Mouse (Mus musculus) liver, embryonic 11.5 days (tissue): Measurements from ENCODE around the gene Znrd1as. TPM values are rescaled to one million over a fixed set of nuclear protein-coding genes. Genes with fewer than 3 reads are reported as not detected.

Source experiments
- ATAC-seq: fragments of 200-750 bp; cut with Nextera tagmentation; replicated peaks from 2 replicates; pipeline ENCODE4 v1.8.0; 2017; ENCODE audit warnings: moderate number of reproducible peaks, mild to moderate bottlenecking, moderate TSS enrichment, moderate library complexity; ENCODE audit not compliant: low FRiP score
- DNase-seq: peaks from one replicate; pipeline ENCODE4 v3.0.0-alpha.2; 2017; ENCODE audit warnings: low spot score
- H3K27ac ChIP-seq: fragments of 300-500 bp; sonication (generic); 2 replicates; pipeline ENCODE4 v1.5.1; 2014; ENCODE audit warnings: mild to moderate bottlenecking, low read depth, low read length, control low read depth
- H3K27me3 ChIP-seq: fragments of 300-500 bp; sonication (generic); replicated peaks from 2 replicates; pipeline ENCODE4 v1.6.1; 2014; ENCODE audit warnings: low read length, mixed read lengths; ENCODE audit not compliant: control insufficient read depth, insufficient read depth
- H3K36me3 ChIP-seq: fragments of 300-500 bp; sonication (generic); 2 replicates; pipeline ENCODE4 v1.6.1; 2014; ENCODE audit warnings: mild to moderate bottlenecking, low read length, moderate library complexity, mixed read lengths; ENCODE audit not compliant: control insufficient read depth, insufficient read depth
- H3K4me1 ChIP-seq: fragments of 300-500 bp; sonication (generic); replicated peaks from 2 replicates; pipeline ENCODE4 v1.6.1; 2014; ENCODE audit warnings: low read length, mixed read lengths; ENCODE audit not compliant: control insufficient read depth, insufficient read depth
- H3K4me2 ChIP-seq: fragments of 300-500 bp; sonication (generic); 2 replicates; pipeline ENCODE4 v1.6.1; 2014; ENCODE audit warnings: mild to moderate bottlenecking, control low read depth, moderate library complexity
- H3K4me3 ChIP-seq: fragments of 300-500 bp; sonication (generic); 2 replicates; pipeline ENCODE4 v1.5.1; 2014; ENCODE audit warnings: low read depth, low read length, control low read depth
- H3K9ac ChIP-seq: fragments of 300-500 bp; sonication (generic); 2 replicates; pipeline ENCODE4 v1.6.1; 2014; ENCODE audit warnings: low read depth, low read length, control low read depth
- H3K9me3 ChIP-seq: fragments of 300-500 bp; sonication (generic); 2 replicates; pipeline ENCODE4 v1.6.1; 2016; ENCODE audit warnings: low read length, inconsistent platforms, mixed read lengths; ENCODE audit not compliant: control insufficient read depth
- WGBS: fragments of 180-500 bp; shearing (Covaris S2); extraction: QIAGEN DNeasy Blood & Tissue Kit; methylation state at CpG from one replicate; pipeline ENCODE4 v1.1.7; 2014; 5-methylcytosine and 5-hydroxymethylcytosine counted together
- polyA plus RNA-seq: library from polyadenylated mRNA; unstranded; fragments of >200 nt; fragmentation: Nextera tagmentation; extraction: Ambion mirVana; gene quantifications from 2 replicates; pipeline ENCODE4 v1.2.1, GENCODE M21; 2014

Gene Znrd1as
- polyA plus RNA-seq, 1 experiment from 2014 or later = 6.6 TPM

DNA sequence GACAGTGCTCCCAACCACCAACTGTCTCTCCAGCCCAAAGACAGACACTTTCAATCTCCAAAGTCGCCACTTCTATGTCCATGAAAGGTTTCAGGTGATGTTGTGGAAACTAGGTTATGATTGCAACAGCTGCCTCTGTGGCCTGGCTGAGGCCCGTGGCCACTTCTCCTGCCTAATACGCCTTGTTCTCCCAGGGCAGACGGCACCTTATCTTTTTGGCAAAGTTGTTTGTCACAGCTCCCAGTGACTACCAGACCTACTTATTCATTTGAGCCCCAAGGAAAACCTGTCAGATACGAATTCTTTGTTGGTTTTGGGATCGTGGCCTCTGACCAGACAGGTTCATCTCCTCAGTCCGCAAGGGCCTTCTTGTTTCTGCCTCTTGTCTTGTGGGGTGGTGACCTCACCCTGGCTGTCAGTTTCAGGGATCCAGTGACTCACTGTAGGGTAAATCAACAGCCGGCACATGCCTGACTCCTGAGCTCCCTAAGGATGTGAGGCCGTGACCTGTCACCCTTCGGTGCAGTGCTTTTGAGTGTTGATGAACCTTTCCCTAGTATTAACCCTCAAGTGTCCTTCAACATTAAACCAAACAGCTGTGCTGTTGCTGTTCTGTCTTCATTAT, 30.8 kb upstream of the Znrd1as start:
- no peak overlapping the region for H3K27ac ChIP-seq
- no peak overlapping the region for H3K4me2 ChIP-seq
- ATAC-seq = no peak
- H3K27me3 ChIP-seq = no peaks in the 10 kb centered on the region
- 49% methylated on average over 10 of the region's 10 CpGs for WGBS
- H3K36me3 ChIP-seq = no peaks in the 10 kb centered on the region
- no peaks in the 10 kb centered on the region for H3K9me3 ChIP-seq
- DNase-seq = no peak
- no peak overlapping the region for H3K9ac ChIP-seq
- H3K4me3 ChIP-seq = no peak overlapping the region
- H3K4me1 ChIP-seq = no peaks in the 10 kb centered on the region

DNA sequence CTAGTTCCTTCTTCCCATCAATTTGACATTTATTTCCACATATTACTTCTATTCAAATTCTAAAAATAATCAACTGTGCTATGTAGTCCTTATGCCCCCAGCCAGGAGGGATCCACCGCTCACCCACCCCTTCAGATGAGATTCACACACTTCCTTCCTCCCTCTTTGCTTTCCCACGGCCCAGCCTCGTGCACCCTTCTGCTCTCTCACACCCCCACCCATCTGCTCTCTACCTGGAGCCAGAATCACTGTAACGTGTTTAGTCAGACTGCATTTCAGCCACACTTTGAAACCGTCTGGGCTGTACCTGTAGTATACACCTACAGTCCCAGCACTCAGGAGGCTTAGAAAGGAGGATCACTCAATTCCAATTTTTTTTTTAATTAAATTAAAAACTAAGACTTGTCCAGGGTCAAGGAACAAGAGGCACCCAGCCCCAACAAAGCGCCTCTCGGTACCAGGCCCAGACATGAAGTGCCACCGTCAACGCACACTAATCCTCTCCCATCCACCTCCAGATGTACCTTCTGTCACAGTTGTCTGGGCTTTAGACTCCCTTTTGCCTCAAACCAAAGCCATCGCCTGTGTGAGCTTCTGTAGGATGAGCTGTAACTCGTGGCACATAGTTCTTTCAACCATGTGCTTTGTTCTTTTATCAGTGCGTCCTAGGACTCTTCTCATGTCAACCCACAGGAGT, 29.0 kb upstream of the Znrd1as start:
- H3K36me3 ChIP-seq = no peaks in the 10 kb centered on the region
- no peak overlapping the region for H3K9ac ChIP-seq
- no peaks in the 10 kb centered on the region for H3K4me1 ChIP-seq
- no peaks in the 10 kb centered on the region for H3K9me3 ChIP-seq
- no peaks in the 10 kb centered on the region for H3K27me3 ChIP-seq
- ATAC-seq (no peak), DNase-seq (no peak)
- WGBS = 73% methylated on average over 12 of the region's 12 CpGs
- H3K4me2 ChIP-seq = no peak overlapping the region
- H3K27ac ChIP-seq = no peak overlapping the region
- no peak overlapping the region for H3K4me3 ChIP-seq

DNA sequence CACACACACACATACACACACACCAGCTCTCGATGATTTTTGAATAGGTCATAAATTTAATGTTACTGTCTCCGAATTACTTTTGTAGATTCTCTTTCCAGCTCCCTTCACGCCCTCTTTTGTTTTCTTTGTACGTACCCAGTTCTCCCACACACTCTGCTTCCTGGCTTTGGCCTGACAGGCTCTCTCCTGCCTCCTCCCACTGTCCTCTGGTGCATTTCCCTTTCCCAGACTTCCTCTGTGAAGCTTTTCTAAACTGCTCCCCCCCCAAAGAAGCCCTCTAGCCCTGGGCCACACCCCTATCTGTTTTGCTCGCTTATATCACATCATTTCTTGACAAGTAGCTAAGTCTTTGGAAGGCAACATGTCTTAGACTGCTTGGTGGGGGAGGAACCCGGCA, 28.2 kb upstream of the Znrd1as start:
- WGBS = 65% methylated on average over 6 of the region's 6 CpGs
- Histone ChIP-seq H3K4me2 (no peak overlapping the region), H3K36me3 (no peaks in the 10 kb centered on the region), H3K27ac (no peak overlapping the region), H3K9me3 (no peaks in the 10 kb centered on the region), H3K27me3 (no peaks in the 10 kb centered on the region), H3K4me1 (no peaks in the 10 kb centered on the region), H3K9ac (no peak overlapping the region), H3K4me3 (no peak overlapping the region)
- ATAC-seq (no peak), DNase-seq (no peak)

DNA sequence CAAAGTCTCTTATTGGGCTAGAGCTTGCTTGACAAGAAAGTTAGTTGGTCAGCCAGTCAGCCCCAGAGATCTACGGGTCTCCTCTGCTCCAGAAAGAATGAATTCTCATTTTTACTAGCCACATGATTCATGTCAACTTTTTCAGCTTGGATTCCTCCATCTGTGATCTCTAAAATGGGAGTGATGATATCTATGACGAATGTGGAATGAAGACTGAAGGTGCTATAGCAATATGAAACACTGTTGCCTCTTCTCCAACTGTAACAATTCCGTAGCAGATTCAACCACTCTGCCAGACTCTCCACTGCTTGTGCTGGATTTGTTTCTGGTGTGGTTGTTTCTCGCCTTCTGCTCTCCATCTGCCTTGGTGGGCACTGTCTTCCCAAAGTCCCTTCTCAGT, 27.3 kb upstream of the Znrd1as start:
- no peak overlapping the region for H3K4me2 ChIP-seq
- 76% methylated on average over 4 of the region's 4 CpGs for WGBS
- no peaks in the 10 kb centered on the region for H3K9me3 ChIP-seq
- no peaks in the 10 kb centered on the region for H3K4me1 ChIP-seq
- H3K27me3 ChIP-seq = no peaks in the 10 kb centered on the region
- H3K9ac ChIP-seq = no peak overlapping the region
- H3K4me3 ChIP-seq = no peak overlapping the region
- ATAC-seq (no peak), DNase-seq (no peak)
- no peaks in the 10 kb centered on the region for H3K36me3 ChIP-seq
- H3K27ac ChIP-seq = no peak overlapping the region

DNA sequence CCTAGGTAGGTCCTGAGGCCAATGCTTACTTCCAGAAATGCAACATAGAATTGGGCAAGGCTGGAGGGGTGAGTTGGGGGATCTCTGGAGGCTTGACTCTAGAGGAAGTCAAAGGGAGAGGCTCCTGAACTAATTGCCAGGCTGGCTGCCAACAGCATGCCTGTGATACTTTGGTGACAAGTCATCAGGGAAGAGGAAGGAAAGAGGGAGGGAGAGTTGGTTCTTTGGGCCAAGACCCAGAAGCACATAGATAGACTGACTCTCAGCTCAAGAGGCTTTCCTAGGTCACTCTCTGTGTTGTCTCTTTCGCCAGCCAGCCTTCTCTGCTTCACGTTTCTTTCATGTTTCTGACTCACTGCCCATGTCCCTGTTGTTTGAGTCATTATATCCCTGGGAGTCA, 26.6 kb upstream of the Znrd1as start:
- Histone ChIP-seq H3K4me1 (no peaks in the 10 kb centered on the region), H3K27ac (no peak overlapping the region), H3K27me3 (no peaks in the 10 kb centered on the region), H3K4me3 (no peak overlapping the region), H3K9me3 (no peaks in the 10 kb centered on the region), H3K4me2 (no peak overlapping the region), H3K9ac (no peak overlapping the region), H3K36me3 (no peaks in the 10 kb centered on the region)
- 63% methylated on average over 2 of the region's 2 CpGs for WGBS
- ATAC-seq = no peak
- DNase-seq = no peak

DNA sequence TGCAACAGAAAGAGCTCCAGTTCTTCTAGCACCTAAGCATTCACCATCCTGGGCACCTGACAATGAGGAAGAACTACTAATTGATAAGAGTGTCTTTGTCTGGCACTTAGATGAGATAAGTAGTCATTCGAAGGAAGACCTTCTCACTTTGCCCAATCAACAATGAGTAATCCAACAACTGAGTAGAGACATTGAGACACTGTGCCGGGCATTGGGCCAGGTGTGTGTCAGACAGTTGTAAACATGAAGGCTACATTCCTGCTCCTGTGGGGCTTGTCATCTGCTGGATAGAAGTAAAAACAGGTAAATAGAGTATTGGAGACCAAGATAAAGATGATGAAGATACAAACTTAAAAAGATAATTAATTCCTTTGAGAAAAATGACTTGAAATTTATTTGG, 20.3 kb upstream of the Znrd1as start:
- Histone ChIP-seq H3K36me3 (no peaks in the 10 kb centered on the region), H3K9ac (no peak overlapping the region), H3K27me3 (peaks cover 32% of the 10 kb centered on the region), H3K27ac (no peak overlapping the region), H3K4me1 (0 out of 2 replicates have a peak, but pooled peaks cover 3% of the 10 kb centered on the region), H3K4me2 (no peak overlapping the region), H3K9me3 (no peaks in the 10 kb centered on the region), H3K4me3 (no peak overlapping the region)
- ATAC-seq (no peak), DNase-seq (no peak)
- 62% methylated on average over 2 of the region's 2 CpGs for WGBS

DNA sequence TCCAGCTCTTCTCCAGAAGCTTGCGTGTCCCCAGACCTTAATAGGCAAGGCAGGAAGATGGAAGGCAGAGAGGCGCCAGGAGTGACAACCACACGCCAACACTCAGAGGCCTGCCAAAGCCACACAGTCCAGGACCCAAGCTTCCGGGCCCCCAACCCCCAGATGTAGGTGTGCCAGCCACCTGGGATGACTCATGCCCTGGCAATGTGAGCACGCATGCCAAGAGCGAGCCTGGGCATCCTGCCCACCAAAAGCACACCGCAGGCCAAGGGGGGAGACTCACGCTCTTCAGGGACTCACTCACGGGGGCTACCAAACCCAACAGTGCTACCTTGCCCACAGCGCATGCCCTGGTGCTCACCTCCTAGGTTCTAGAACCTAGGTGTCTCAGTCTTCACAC, 16.0 kb upstream of the Znrd1as start:
- Histone ChIP-seq H3K36me3 (no peaks in the 10 kb centered on the region), H3K4me2 (peak overlapping the region; percentile 65), H3K4me1 (0 out of 2 replicates have a peak, but pooled peaks cover 4% of the 10 kb centered on the region), H3K4me3 (peak overlapping the region; percentile 35), H3K9me3 (no peaks in the 10 kb centered on the region), H3K27me3 (peaks cover 75% of the 10 kb centered on the region), H3K9ac (no peak overlapping the region), H3K27ac (no peak overlapping the region)
- DNase-seq (no peak), ATAC-seq (no peak)
- 46% methylated on average over 10 of the region's 10 CpGs for WGBS

DNA sequence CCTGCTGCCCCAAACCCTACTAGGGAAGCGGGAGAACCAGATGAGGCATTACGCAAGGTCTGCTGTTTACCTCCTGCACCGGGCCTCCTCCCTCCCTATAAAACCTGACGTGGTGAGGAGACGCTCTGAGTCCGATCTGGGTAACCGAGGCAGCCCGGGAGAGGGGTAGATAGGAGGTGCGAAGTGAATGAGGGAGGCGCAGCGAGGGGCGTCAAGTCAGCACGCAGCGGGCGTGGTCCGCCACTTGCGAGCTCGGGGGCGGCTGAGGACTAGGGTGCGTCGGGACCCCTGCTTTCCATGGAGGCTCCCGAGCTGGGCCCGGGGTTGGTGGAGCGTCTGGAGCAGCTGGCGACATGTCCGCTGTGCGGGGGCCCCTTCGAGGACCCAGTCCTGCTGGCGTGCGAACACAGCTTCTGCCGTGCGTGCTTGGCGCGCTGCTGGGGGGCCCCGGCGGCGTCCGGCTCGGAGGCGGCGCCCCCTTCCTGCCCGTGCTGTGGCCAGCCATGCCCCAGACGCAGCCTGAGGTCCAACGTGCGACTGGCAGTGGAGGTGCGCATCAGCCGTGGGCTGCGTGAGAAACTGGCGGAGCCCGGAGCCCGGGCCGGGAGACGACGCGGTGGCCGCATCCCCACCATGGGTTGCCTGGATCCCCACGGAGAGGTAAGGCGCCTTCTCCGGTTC, 15.5 kb upstream of the Znrd1as start, which contains the start of gene Rnf39:
TSS of gene Rnf39 (plus strand) at position 128 of the 681 bp plus-strand sequence.
- 3% methylated on average over 59 of the region's 59 CpGs for WGBS
- Histone ChIP-seq H3K27me3 (peaks cover 79% of the 10 kb centered on the region), H3K4me2 (peak within 1 kb of the TSS; percentile 65), H3K4me3 (peak within 1 kb of the TSS; percentile 35), H3K9me3 (no peaks in the 10 kb centered on the region), H3K9ac (no peak within 1 kb of the TSS), H3K36me3 (no peaks in the 10 kb centered on the region), H3K4me1 (0 out of 2 replicates have a peak, but pooled peaks cover 4% of the 10 kb centered on the region), H3K27ac (no peak within 1 kb of the TSS)
- DNase-seq = no peak
- no peak for ATAC-seq
